Mouse (Mus musculus): Measurements from ENCODE around the gene Asb16.

DNA sequence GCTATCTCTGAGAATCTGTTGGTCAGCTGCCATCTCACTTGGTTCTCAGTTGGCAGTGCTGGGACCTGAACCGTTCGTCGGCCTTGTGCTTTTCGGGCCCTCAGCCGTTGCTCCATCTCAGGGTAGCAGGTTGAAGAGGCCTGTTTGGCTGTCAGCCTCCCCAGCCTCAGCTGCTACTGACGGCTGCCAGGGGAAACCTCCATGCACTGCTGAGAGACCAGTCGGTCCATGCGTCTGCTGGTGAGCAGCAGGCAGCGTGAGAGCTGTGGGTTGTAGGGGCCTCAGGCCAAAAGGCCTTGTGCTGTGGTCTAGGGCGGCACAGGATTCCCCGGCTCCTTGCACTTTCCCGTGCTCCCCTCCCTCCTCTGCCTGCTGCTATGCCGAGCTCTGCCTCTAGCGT, 2.7 kb upstream of the Asb16 start:
- TF ChIP-seq EP300 (IDR thresholded peaks at IDR 0.05; ENCODE audit: insufficient read depth, low read depth, low read length) (no peak), CTCF (IDR thresholded peaks at IDR 0.05) (no peak)

Measured in heart, adult 2 months (tissue).